Mouse (Mus musculus) hindbrain, embryonic 14.5 days (tissue): ENCODE results near the gene Gpr107. TPM values are rescaled to one million over a fixed set of nuclear protein-coding genes. Genes with fewer than 3 reads are reported as not detected.

Experiments
- ATAC-seq: fragments of 200-750 bp; cut with Nextera tagmentation; 2 replicates; pipeline ENCODE4 v1.8.0; 2017; ENCODE audit warnings: moderate number of reproducible peaks, mild to moderate bottlenecking, moderate TSS enrichment, moderate library complexity; ENCODE audit not compliant: low FRiP score
- DNase-seq: peaks from one replicate; pipeline ENCODE4 v3.0.0-alpha.2; 2015; ENCODE audit warnings: low spot score
- H3K27ac ChIP-seq: fragments of 300-500 bp; sonication (generic); 2 replicates; pipeline ENCODE4 v1.5.1; 2014; ENCODE audit warnings: mild to moderate bottlenecking, moderate library complexity
- H3K27me3 ChIP-seq: fragments of 300-500 bp; sonication (generic); 2 replicates; pipeline ENCODE4 v1.6.1; 2014; ENCODE audit warnings: mild to moderate bottlenecking, low read length, mixed read lengths; ENCODE audit not compliant: control insufficient read depth, insufficient read depth
- H3K36me3 ChIP-seq: fragments of 300-500 bp; sonication (generic); replicated peaks from 2 replicates; pipeline ENCODE4 v1.6.1; 2014; ENCODE audit not compliant: control insufficient read depth, insufficient read depth
- H3K4me1 ChIP-seq: fragments of 300-500 bp; sonication (generic); replicated peaks from 2 replicates; pipeline ENCODE4 v1.6.1; 2014; ENCODE audit warnings: antibody characterized with exemption, low read length, mixed read lengths; ENCODE audit not compliant: control insufficient read depth, insufficient read depth
- H3K4me2 ChIP-seq: fragments of 300-500 bp; sonication (generic); replicated peaks from 2 replicates; pipeline ENCODE4 v1.6.1; 2014; ENCODE audit warnings: mild to moderate bottlenecking, moderate library complexity
- H3K4me3 ChIP-seq: fragments of 300-500 bp; sonication (generic); replicated peaks from 2 replicates; pipeline ENCODE4 v1.5.1; 2014; ENCODE audit warnings: mild to moderate bottlenecking, low read length
- H3K9ac ChIP-seq: fragments of 300-500 bp; sonication (generic); 2 replicates; pipeline ENCODE4 v1.6.1; 2014
- H3K9me3 ChIP-seq: fragments of 300-500 bp; sonication (generic); 2 replicates; pipeline ENCODE4 v1.6.1; 2016; ENCODE audit warnings: low read length; ENCODE audit not compliant: control insufficient read depth
- WGBS: fragments of 180-500 bp; shearing (Covaris S2); extraction: QIAGEN DNeasy Blood & Tissue Kit; methylation state at CpG from one replicate; pipeline ENCODE4 v1.1.7; 2014; 5-methylcytosine and 5-hydroxymethylcytosine counted together
- polyA plus RNA-seq: library from polyadenylated mRNA; unstranded; fragments of >200 nt; fragmentation: Nextera tagmentation; extraction: Ambion mirVana; gene quantifications from 2 replicates; pipeline ENCODE4 v1.2.1, GENCODE M21; 2014

Gene Gpr107
- polyA plus RNA-seq, 1 experiment from 2014 or later, result 26.1 TPM

GRCm38 (mm10) chr2:31135512-31135931 is 16.6 kb upstream of the Gpr107 start:
- 65% methylated on average over 13 of the region's 13 CpGs for WGBS
- Histone ChIP-seq H3K27ac (no peak overlapping the region), H3K9me3 (no peaks in the 10 kb centered on the region), H3K4me3 (no peak overlapping the region), H3K4me1 (peaks cover 9% of the 10 kb centered on the region), H3K36me3 (no peaks in the 10 kb centered on the region), H3K4me2 (no peak overlapping the region), H3K9ac (no peak overlapping the region), H3K27me3 (no peaks in the 10 kb centered on the region)
- DNase-seq (no peak), ATAC-seq (no peak)

DNA sequence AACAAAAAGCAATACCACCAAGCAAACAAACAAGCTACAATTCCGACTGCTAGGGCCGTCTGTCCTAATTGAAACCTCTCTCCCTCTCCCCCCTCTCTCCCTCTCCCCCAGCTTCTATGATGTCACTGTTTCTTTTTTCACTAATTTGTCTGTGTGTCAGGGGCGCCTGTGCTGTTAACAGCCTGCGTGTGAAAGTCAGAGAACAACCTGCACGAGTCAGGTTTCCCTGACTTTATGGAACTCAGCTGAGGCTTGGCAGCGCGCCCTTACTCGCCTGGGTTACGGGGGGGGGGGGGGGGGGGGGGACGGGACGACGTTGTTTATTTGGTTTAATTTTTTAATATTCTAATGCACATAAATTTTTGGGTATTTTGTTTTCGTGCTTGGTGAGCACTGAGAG is 15.8 kb upstream of the Gpr107 start:
- DNase-seq (no peak), ATAC-seq (no peak)
- Histone ChIP-seq H3K27ac (no peak overlapping the region), H3K27me3 (no peaks in the 10 kb centered on the region), H3K9me3 (no peaks in the 10 kb centered on the region), H3K4me1 (peaks cover 11% of the 10 kb centered on the region), H3K36me3 (no peaks in the 10 kb centered on the region), H3K9ac (no peak overlapping the region), H3K4me3 (no peak overlapping the region), H3K4me2 (no peak overlapping the region)
- WGBS, result 75% methylated on average over 12 of the region's 13 CpGs

DNA sequence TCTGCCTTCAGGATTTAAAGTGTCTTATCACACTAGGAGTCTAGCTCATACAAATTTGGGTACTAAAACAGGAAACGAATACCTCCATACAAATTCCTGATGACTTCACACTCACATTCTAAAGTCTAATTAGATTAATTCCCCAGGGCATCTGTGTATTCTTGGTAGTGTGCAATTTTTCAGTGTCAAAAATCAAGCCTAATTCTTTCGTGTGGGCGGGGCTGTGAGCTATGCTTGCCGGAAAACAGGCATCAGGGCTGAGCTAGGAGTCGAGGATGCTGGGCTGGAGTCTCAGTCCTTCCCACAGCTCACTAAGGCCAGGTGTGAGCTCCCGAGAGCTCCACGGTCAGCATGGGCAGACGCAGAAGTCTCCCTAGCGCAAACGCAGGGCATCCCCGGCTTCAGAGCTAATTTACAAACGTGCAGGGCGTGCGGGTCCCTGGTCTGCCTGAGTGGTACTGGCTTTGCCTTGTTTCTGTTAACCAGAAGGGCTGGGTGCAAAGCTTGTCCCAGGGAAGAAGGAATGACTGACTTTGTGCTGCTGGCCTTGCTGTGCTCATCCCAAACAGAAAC is 15.0 kb upstream of the Gpr107 start:
- H3K4me1 ChIP-seq, result peaks cover 11% of the 10 kb centered on the region
- H3K4me2 ChIP-seq, result no peak overlapping the region
- DNase-seq, result no peak
- no peak overlapping the region for H3K9ac ChIP-seq
- no peak overlapping the region for H3K4me3 ChIP-seq
- no peaks in the 10 kb centered on the region for H3K9me3 ChIP-seq
- ATAC-seq, result no peak
- H3K36me3 ChIP-seq, result no peaks in the 10 kb centered on the region
- no peak overlapping the region for H3K27ac ChIP-seq
- 74% methylated on average over 14 of the region's 14 CpGs for WGBS
- H3K27me3 ChIP-seq, result no peaks in the 10 kb centered on the region

GRCm38 (mm10) chr2:31139174-31139632 is 12.9 kb upstream of the Gpr107 start:
- Histone ChIP-seq H3K9me3 (no peaks in the 10 kb centered on the region), H3K9ac (no peak overlapping the region), H3K4me1 (peaks cover 11% of the 10 kb centered on the region), H3K27me3 (peaks cover 8% of the 10 kb centered on the region), H3K4me3 (no peak overlapping the region), H3K36me3 (no peaks in the 10 kb centered on the region), H3K27ac (no peak overlapping the region), H3K4me2 (no peak overlapping the region)
- ATAC-seq (no peak), DNase-seq (no peak)
- WGBS, result 87% methylated on average over 10 of the region's 10 CpGs

DNA sequence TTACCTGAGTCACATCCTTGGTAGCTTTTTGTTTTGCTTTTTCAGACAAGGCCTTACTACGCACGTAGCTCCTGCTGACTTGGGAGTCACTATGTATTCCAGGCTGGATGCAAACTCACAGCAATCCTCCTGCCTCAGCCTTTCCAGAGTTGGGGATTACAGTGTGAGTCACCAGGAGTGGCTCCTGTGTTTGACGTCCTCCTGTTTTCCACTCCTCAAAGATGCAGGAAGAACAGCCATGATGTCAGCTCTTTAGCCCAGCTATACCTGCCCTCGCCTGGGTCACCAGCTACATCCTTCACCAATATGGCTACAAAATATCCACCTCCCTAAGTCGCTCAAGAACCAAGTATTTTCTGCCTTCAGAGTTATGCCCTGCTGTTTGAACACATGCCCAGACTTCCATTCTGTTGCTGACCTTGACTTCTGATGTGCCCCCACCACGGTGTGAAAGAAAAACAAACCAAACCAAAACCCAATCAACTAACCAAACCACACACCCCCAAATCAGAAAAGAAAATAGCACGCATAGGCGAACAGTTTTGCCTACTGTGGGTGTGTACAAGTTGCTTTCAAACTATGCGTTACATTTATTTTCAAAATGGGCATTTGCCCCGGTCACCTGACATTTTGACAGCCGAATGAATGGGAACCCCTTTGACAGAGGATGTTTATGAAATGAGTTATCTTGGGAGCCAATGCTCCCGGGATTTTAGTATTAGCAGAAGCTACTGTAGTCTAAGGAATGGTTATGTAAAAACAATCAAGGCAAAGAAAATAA is 11.9 kb upstream of the Gpr107 start:
- peak overlapping the region; percentile 79 for H3K4me3 ChIP-seq
- DNase-seq, result no peak
- peaks cover 8% of the 10 kb centered on the region for H3K27me3 ChIP-seq
- no peaks in the 10 kb centered on the region for H3K9me3 ChIP-seq
- no peaks in the 10 kb centered on the region for H3K36me3 ChIP-seq
- peak overlapping the region; percentile 80 for H3K4me2 ChIP-seq
- no peak for ATAC-seq
- H3K27ac ChIP-seq, result no peak overlapping the region
- peaks cover 11% of the 10 kb centered on the region for H3K4me1 ChIP-seq
- peak overlapping the region; percentile 88 for H3K9ac ChIP-seq
- WGBS, result 82% methylated on average over 12 of the region's 12 CpGs

DNA sequence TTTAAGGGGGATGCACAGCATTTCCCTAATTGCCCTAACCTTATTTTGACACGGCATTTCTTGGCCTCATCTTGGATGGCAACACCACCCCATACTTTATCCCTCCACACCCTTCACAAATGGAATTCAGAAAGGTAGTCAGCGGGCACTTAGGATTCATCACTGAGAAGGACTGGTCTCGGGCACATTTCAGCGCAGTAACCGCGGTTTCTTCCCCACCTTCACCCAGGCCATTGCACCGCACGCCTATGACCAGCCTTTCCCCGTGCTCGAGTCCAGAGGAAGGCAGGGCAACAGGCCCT is 11.4 kb upstream of the Gpr107 start:
- Histone ChIP-seq H3K4me1 (peaks cover 11% of the 10 kb centered on the region), H3K36me3 (no peaks in the 10 kb centered on the region), H3K27ac (no peak overlapping the region), H3K4me3 (peak overlapping the region; percentile 79), H3K27me3 (peaks cover 8% of the 10 kb centered on the region), H3K9me3 (no peaks in the 10 kb centered on the region), H3K4me2 (peak overlapping the region; percentile 80), H3K9ac (peak overlapping the region; percentile 88)
- DNase-seq (no peak), ATAC-seq (no peak)
- 6% methylated on average over 10 of the region's 10 CpGs for WGBS

GRCm38 (mm10) chr2:31141074-31141866 is 10.8 kb upstream of the Gpr107 start:
- peaks cover 8% of the 10 kb centered on the region for H3K27me3 ChIP-seq
- peak overlapping the region; percentile 88 for H3K9ac ChIP-seq
- peaks cover 11% of the 10 kb centered on the region for H3K4me1 ChIP-seq
- peak; percentile 33 for DNase-seq
- peak; percentile 77 for ATAC-seq
- WGBS, result under 1% methylated on average over 69 of the region's 78 CpGs
- peak overlapping the region; percentile 80 for H3K4me2 ChIP-seq
- peak overlapping the region; percentile 86 for H3K27ac ChIP-seq
- H3K36me3 ChIP-seq, result peaks cover 5% of the 10 kb centered on the region
- peak overlapping the region; percentile 79 for H3K4me3 ChIP-seq
- H3K9me3 ChIP-seq, result no peaks in the 10 kb centered on the region

GRCm38 (mm10) chr2:31141867-31142454 is 10.2 kb upstream of the Gpr107 start, which contains the start of gene Fnbp1:
Fnbp1 (minus strand) TSS chr2:31142008.
- Histone ChIP-seq H3K4me3 (peak within 1 kb of the TSS; percentile 79), H3K27ac (peak within 1 kb of the TSS; percentile 86), H3K9me3 (no peaks in the 10 kb centered on the region), H3K9ac (peak within 1 kb of the TSS; percentile 88), H3K36me3 (peaks cover 12% of the 10 kb centered on the region), H3K4me1 (peaks cover 11% of the 10 kb centered on the region), H3K27me3 (peaks cover 8% of the 10 kb centered on the region), H3K4me2 (peak within 1 kb of the TSS; percentile 80)
- DNase-seq (peak; percentile 84), ATAC-seq (peak; percentile 92)
- 1% methylated on average over 49 of the region's 59 CpGs for WGBS

DNA sequence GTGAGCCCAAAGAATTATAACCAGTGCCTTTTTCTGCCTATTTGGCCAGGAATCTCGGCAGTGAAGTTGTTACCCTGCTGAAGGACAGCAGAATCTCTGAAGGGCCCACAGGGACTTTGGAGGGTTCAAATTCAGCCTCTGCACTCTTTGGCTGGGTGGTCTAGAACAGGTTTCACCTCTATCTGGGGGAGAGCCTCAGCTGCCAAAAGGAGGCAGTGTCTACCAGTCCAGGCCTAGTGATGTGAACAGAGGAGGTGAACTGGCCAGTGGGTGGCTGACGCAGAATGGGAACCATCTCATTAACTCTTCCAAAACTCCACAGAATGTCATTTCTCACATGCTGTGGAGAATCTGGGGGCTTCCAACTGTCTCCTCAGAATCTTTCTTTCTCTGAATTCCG is 9.6 kb upstream of the Gpr107 start:
- 28% methylated on average over 3 of the region's 3 CpGs for WGBS
- peak overlapping the region; percentile 52; the same call in 1 of the 2 replicates for H3K27ac ChIP-seq
- peak overlapping the region; percentile 88; the same call in 1 of the 2 replicates for H3K9ac ChIP-seq
- H3K4me3 ChIP-seq, result peak overlapping the region; percentile 79
- peak overlapping the region; percentile 80 for H3K4me2 ChIP-seq
- peaks cover 11% of the 10 kb centered on the region for H3K4me1 ChIP-seq
- ATAC-seq (no peak), DNase-seq (no peak)
- H3K27me3 ChIP-seq, result peaks cover 8% of the 10 kb centered on the region
- H3K9me3 ChIP-seq, result no peaks in the 10 kb centered on the region
- peaks cover 16% of the 10 kb centered on the region for H3K36me3 ChIP-seq
